Mouse (Mus musculus) E14TG2a.4 (cell line): ENCODE measurements at regions not wholly inside any gene's neighbourhood (a gene's known extent, or its start where the extent isn't known, plus 50 kb on each side); places are given as distances from the start of the nearest gene placed in this dataset.

ENCODE experiments used
- CTCF ChIP-seq: conservative IDR thresholded peaks from 2 replicates; pipeline ENCODE4 v1.5.1; 2014; ENCODE audit warnings: low read length
- POU5F1 ChIP-seq: IDR thresholded peaks from 2 replicates; pipeline ENCODE4 v1.6.1; 2014; ENCODE audit warnings: low read length, borderline replicate concordance

- TF ChIP-seq CTCF (no peak), POU5F1 (no peak)
Measured at GRCm38 (mm10) chr12:94182358-94182757, 1509.7 kb upstream of the Flrt2 start.
